Mouse (Mus musculus) left cerebral cortex, postnatal 10 days (tissue): ENCODE data around the gene Wfdc15a. TPM values are rescaled to one million over a fixed set of nuclear protein-coding genes. Genes with fewer than 3 reads are reported as not detected.

Experiments used
- total RNA-seq, 2 experiments: library from RNA; stranded (reverse); gene quantifications; 2 replicates each; pipeline ENCODE4 v1.2.3; 2021

The Wfdc15a gene
- total RNA-seq, 2 experiments from 2014 or later = not detected

Other genes starting within 250 kb of the Wfdc15a start
- 100 to 1,000 TPM; 570 to 572 TPM for gene Ywhab, start 205.2 kb downstream of the Wfdc15a start, total RNA-seq
- gene Pabpc1l, start 174.7 kb downstream of the Wfdc15a start, total RNA-seq = 1 to 10 TPM; 1.5 to 2.3 TPM
- gene Stk4, start 129.8 kb downstream of the Wfdc15a start, total RNA-seq = 10 to 100 TPM; 32.9 to 34.8 TPM
- gene Tomm34, start 129.0 kb downstream of the Wfdc15a start, total RNA-seq = 10 to 100 TPM; 34.9 to 35.5 TPM
- gene Kcns1, start 29.0 kb downstream of the Wfdc15a start, total RNA-seq = 10 to 100 TPM; 10.6 to 11.1 TPM
- not detected for gene Wfdc5, start 17.4 kb downstream of the Wfdc15a start, total RNA-seq
- not detected for gene Wfdc12, start 9.5 kb downstream of the Wfdc15a start, total RNA-seq
- not detected for gene Wfdc15b, start 21.5 kb upstream of the Wfdc15a start, total RNA-seq
- gene Svs2, start 38.3 kb upstream of the Wfdc15a start, total RNA-seq = not detected
- not detected for gene Svs3b, start 56.5 kb upstream of the Wfdc15a start, total RNA-seq
- not detected for gene Svs4, start 78.3 kb upstream of the Wfdc15a start, total RNA-seq
- gene Svs3a, start 89.1 kb upstream of the Wfdc15a start, total RNA-seq = not detected
- not detected for gene Svs6, start 116.6 kb upstream of the Wfdc15a start, total RNA-seq
- not detected for gene Svs5, start 132.6 kb upstream of the Wfdc15a start, total RNA-seq
- gene Slpi, start 189.0 kb upstream of the Wfdc15a start, total RNA-seq = under 1 TPM; 0.62 to 0.93 TPM
- under 1 TPM; 0.41 to 0.79 TPM for gene Rbpjl, start 203.0 kb upstream of the Wfdc15a start, total RNA-seq
- 10 to 100 TPM; 13.0 to 14.9 TPM for gene Matn4, start 205.0 kb upstream of the Wfdc15a start, total RNA-seq
- gene Sdc4, start 243.8 kb upstream of the Wfdc15a start, total RNA-seq = 10 to 100 TPM; 35.9 to 56.8 TPM